Mouse (Mus musculus) spleen, adult 12 weeks (tissue): ENCODE results near the gene Endod1.

Experiments
- DNase-seq: peaks from one replicate; pipeline ENCODE4 v3.0.0; 2022; ENCODE audit warnings: low spot score

Gene Endod1

GRCm38 (mm10) chr9:14316618-14317017 lies 64.7 kb downstream of the Endod1 start:
- no peak for DNase-seq

GRCm38 (mm10) chr9:14314477-14314876 lies 66.8 kb downstream of the Endod1 start:
- no peak for DNase-seq

- DNase-seq: no peak
Observed at GRCm38 (mm10) chr9:14313968-14314367, 67.3 kb downstream of the Endod1 start.

GRCm38 (mm10) chr9:14307341-14307740 lies 74.0 kb downstream of the Endod1 start:
- DNase-seq: no peak

- DNase-seq: no peak
Observed at GRCm38 (mm10) chr9:14304262-14304968, 76.9 kb downstream of the Endod1 start.
